Mouse (Mus musculus) intestine, postnatal 0 days (tissue): ENCODE data around the gene Srsf3. TPM values are rescaled to one million over a fixed set of nuclear protein-coding genes. Genes with fewer than 3 reads are reported as not detected.
A peak's percentile ranks its signal among the peaks of the same experiment; 100 is the strongest.

Experiments used
- ATAC-seq: fragments of 200-750 bp; cut with Nextera tagmentation; 2 replicates; pipeline ENCODE4 v1.8.0; 2017; ENCODE audit warnings: mild to moderate bottlenecking, moderate TSS enrichment, moderate library complexity
- H3K27ac ChIP-seq: fragments of 300-500 bp; sonication (generic); 2 replicates; pipeline ENCODE4 v1.5.1; 2014; ENCODE audit warnings: mild to moderate bottlenecking, low read depth, low read length, moderate library complexity
- H3K27me3 ChIP-seq: fragments of 300-500 bp; sonication (generic); replicated peaks from 2 replicates; pipeline ENCODE4 v1.6.1; 2014; ENCODE audit warnings: low read length, mixed read lengths; ENCODE audit not compliant: control insufficient read depth, insufficient read depth
- H3K36me3 ChIP-seq: fragments of 300-500 bp; sonication (generic); 2 replicates; pipeline ENCODE4 v1.6.1; 2014; ENCODE audit warnings: mild to moderate bottlenecking, moderate library complexity; ENCODE audit not compliant: control insufficient read depth, insufficient read depth
- H3K4me1 ChIP-seq: fragments of 300-500 bp; sonication (generic); replicated peaks from 2 replicates; pipeline ENCODE4 v1.6.1; 2014; ENCODE audit warnings: antibody characterized with exemption, low read length, mixed read lengths; ENCODE audit not compliant: control insufficient read depth, insufficient read depth
- H3K4me2 ChIP-seq: fragments of 300-500 bp; sonication (generic); replicated peaks from 2 replicates; pipeline ENCODE4 v1.6.1; 2014; ENCODE audit warnings: low read depth, mild to moderate bottlenecking, moderate library complexity
- H3K4me3 ChIP-seq: fragments of 300-500 bp; sonication (generic); 2 replicates; pipeline ENCODE4 v1.5.1; 2014; ENCODE audit warnings: low read depth, low read length
- H3K9ac ChIP-seq: fragments of 300-500 bp; sonication (generic); 2 replicates; pipeline ENCODE4 v1.6.1; 2014; ENCODE audit warnings: mild to moderate bottlenecking, low read depth, low read length
- H3K9me3 ChIP-seq: fragments of 300-500 bp; sonication (generic); 2 replicates; pipeline ENCODE4 v1.6.1; 2016; ENCODE audit warnings: mixed run types; ENCODE audit not compliant: control insufficient read depth
- CTCF ChIP-seq: sonication (generic); IDR thresholded peaks from 2 replicates; pipeline ENCODE4 v1.5.1; 2016; ENCODE audit warnings: low read depth, mild to moderate bottlenecking, control low read depth, antibody characterized with exemption, moderate library complexity
- WGBS: fragments of 180-500 bp; shearing (Covaris S2); extraction: QIAGEN DNeasy Blood & Tissue Kit; methylation state at CpG from one replicate; pipeline ENCODE4 v1.1.7; 2014; 5-methylcytosine and 5-hydroxymethylcytosine counted together
- polyA plus RNA-seq: library from polyadenylated mRNA; unstranded; fragments of >200 nt; fragmentation: Nextera tagmentation; extraction: Ambion mirVana; gene quantifications from 2 replicates; pipeline ENCODE4 v1.2.1, GENCODE M21; 2015

The Srsf3 gene
- polyA plus RNA-seq, 1 experiment from 2014 or later: 257 TPM

DNA sequence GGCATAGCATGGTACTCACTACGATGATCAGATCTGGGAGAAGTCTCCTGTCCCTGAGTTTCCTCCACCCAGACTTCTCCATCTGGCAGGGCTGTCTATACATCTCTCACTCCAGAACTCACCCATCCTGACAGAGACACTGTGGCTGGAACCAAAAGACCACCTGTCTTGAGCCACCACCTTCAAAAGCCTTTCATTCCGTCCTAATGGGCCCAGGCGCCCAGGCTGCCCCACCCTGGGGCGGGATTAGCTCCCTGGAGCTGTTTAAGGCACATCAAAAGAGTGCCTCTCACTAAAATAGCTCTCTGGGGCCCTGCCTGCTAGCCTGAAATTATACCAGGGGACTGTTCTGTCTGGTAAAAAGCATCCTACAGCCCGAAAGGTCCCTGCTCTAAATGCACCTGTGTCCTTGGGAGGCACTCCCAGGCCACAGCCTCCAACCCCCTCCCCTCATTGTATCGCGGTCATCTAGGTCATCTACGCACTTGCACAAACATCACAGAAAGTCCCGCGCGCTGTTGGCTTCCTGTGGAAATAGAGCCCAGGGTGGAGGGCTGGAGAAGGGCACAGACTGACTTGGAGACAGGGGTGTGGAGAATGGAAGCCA, 40.4 kb downstream of the Srsf3 start:
- H3K9me3 ChIP-seq: no peaks in the 10 kb centered on the region
- H3K27me3 ChIP-seq: no peaks in the 10 kb centered on the region
- no peak overlapping the region for H3K9ac ChIP-seq
- no peaks in the 10 kb centered on the region for H3K36me3 ChIP-seq
- H3K4me1 ChIP-seq: no peaks in the 10 kb centered on the region
- WGBS: 19% methylated on average over 11 of the region's 11 CpGs
- no peak overlapping the region for H3K4me3 ChIP-seq
- no peak overlapping the region for H3K27ac ChIP-seq
- no peak for ATAC-seq
- H3K4me2 ChIP-seq: no peak overlapping the region
- no peak for TF ChIP-seq CTCF

DNA sequence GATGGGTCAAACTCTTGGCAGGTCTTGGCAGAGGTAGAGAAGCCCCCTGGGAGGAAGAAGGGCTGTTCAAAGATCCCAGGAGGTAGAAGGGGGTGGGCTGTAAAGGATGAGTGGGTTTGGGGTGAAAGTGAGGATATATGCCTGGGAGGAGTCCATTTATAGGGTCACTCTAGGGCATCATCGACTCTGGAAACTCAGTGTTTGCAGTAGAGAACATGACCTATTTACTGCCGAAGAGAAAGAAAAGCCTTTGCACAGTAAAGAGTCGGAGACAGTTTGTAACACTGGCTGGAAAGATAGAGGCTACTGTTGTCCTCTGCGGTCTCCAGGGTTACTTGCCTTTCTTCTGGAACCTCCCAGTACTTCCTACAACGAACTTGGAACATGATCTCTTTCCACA, 40.9 kb downstream of the Srsf3 start:
- TF ChIP-seq CTCF: no peak
- Histone ChIP-seq H3K4me3 (no peak overlapping the region), H3K36me3 (no peaks in the 10 kb centered on the region), H3K9ac (no peak overlapping the region), H3K27ac (no peak overlapping the region), H3K9me3 (no peaks in the 10 kb centered on the region), H3K4me1 (no peaks in the 10 kb centered on the region), H3K27me3 (no peaks in the 10 kb centered on the region), H3K4me2 (no peak overlapping the region)
- ATAC-seq: no peak
- WGBS: 37% methylated on average over 5 of the region's 5 CpGs

DNA sequence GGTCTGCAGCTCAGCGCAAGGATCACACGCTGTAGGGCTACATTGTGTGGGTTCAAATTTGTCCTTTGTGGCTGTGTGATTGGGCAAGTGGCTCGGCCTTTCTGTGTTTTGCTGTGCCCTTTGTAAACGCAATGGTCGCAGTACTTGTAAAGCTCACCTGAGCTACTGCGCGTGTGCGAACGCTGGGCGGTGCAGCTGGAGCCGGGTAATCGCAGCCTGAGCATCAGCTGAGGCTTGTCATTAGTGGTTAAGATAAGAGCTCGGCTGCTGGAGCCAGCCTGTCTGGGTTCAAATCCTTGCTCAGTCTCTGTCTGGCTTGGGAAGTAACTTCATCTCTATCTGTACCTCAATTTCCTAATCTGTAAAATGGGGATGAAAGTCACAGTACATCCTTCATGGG, 41.7 kb downstream of the Srsf3 start:
- WGBS: 54% methylated on average over 13 of the region's 13 CpGs
- ATAC-seq: no peak

DNA sequence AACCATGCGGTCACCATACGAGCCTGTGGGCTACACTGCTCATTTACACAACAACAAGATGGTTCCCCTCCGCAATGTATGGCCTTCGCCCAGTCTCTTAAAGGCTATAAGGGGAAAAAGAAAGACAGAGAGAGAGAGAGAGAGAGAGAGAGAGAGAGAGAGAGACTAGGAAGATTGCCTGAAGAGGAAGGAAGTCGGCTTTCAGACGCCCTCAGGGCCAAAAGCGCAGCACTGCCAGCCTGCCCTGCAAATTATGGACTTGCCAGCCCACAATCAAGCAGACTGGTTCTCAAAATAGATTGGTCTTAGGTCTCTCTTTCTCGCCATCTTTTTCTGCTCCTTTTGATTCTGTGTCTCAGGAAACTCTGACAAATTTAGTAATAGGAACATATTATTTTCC, 43.8 kb downstream of the Srsf3 start:
- WGBS: 87% methylated on average over 8 of the region's 8 CpGs
- Histone ChIP-seq H3K9me3 (no peaks in the 10 kb centered on the region), H3K27me3 (no peaks in the 10 kb centered on the region), H3K4me2 (no peak overlapping the region), H3K4me3 (no peak overlapping the region), H3K4me1 (0 out of 2 replicates have a peak, but pooled peaks cover 4% of the 10 kb centered on the region), H3K27ac (no peak overlapping the region), H3K9ac (no peak overlapping the region), H3K36me3 (no peaks in the 10 kb centered on the region)
- TF ChIP-seq CTCF: no peak
- no peak for ATAC-seq

More for the DNA sequence above, 41.7 kb downstream of the Srsf3 start:
- no peak for TF ChIP-seq CTCF
- no peaks in the 10 kb centered on the region for H3K4me1 ChIP-seq
- no peak overlapping the region for H3K4me3 ChIP-seq
- no peaks in the 10 kb centered on the region for H3K27me3 ChIP-seq
- H3K9ac ChIP-seq: no peak overlapping the region
- H3K4me2 ChIP-seq: no peak overlapping the region
- no peak overlapping the region for H3K27ac ChIP-seq
- no peaks in the 10 kb centered on the region for H3K9me3 ChIP-seq
- H3K36me3 ChIP-seq: no peaks in the 10 kb centered on the region

DNA sequence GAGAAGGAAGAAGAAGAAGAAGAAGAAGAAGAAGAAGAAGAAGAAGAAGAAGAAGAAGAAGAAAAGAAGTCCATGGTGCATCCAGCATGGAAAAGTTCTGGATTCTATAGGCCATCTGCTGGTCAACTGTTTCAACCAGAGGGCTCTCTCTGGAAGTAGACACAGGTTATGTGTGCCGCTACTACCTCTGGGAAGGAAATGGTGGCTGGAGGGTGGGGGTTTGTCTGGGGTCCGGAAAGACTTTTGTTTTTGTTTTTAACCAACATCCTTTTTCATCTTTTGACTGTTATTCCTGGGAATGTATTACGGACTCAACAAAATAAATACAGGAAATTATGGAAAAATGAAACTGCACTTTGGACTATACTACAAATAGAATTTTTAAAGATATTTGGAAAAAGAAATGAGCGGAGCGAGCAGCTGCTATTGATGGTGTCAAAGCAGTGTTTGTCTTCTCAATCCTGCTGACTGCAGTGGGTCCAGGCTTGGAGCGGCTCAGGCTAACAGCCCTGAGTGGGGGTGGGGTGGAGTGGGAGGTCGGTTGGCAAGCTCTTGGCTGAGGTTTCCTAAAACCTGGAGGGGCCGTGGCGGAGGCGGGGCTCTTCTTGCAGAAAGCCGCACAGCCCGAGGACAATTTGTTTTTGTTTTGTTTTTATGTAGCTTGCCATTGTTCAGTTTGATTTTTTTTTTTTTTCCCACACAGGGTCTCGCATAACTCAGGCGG, 45.5 kb downstream of the Srsf3 start:
- 28% methylated on average over 14 of the region's 14 CpGs for WGBS
- H3K4me3 ChIP-seq: peak overlapping the region; percentile 14; the same call in 1 of the 2 replicates
- H3K9ac ChIP-seq: no peak overlapping the region
- H3K4me2 ChIP-seq: peak overlapping the region; percentile 57
- no peaks in the 10 kb centered on the region for H3K27me3 ChIP-seq
- no peak for ATAC-seq
- H3K36me3 ChIP-seq: no peaks in the 10 kb centered on the region
- 0 out of 2 replicates have a peak, but pooled peaks cover 4% of the 10 kb centered on the region for H3K4me1 ChIP-seq
- TF ChIP-seq CTCF: no peak
- no peaks in the 10 kb centered on the region for H3K9me3 ChIP-seq
- no peak overlapping the region for H3K27ac ChIP-seq

DNA sequence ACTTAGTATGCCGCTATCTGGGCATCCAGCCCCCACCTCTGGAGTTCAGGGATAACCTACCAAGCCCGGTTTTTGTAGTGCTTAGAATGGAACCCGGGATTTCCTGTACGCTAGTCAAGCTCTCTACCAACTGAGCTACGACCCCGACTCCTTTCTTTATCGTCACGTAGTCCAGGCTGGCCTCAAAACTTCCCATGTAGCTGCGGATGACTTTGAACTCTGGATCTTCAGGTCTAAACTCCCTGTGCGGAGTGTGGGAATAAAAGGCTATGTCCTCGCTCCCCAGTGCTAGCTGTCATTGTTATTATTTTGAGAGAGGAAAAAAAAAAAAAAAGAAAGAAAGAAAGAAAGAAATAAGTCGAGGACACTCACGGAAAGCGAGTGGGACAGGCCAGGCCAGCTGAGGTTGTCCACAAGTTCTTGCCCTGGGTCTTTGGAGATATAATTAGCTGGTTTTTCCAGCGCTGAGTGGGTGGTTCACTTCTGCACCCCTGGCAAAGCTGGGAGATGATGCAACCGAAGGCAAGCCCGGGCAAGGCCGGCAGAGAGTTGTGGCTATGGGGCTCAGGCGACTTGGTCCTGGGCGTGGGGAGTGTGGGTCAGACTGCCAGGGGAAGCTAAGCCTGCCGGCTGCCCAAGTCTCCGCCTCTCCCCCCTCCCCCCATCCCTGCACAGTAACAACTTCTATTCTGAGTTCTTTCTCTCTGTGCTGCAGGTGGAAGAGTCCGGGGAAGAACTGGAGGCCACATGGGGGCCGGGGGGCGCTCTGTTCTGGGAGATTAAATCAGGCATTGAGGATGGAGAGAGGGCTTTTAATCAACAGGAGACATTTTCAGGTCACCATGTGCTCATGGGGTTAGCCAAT, 46.3 kb downstream of the Srsf3 start:
- no peak for ATAC-seq
- Histone ChIP-seq H3K4me1 (0 out of 2 replicates have a peak, but pooled peaks cover 4% of the 10 kb centered on the region), H3K27me3 (no peaks in the 10 kb centered on the region), H3K4me2 (peak overlapping the region; percentile 57), H3K9me3 (no peaks in the 10 kb centered on the region), H3K36me3 (no peaks in the 10 kb centered on the region), H3K9ac (no peak overlapping the region), H3K4me3 (peak overlapping the region; percentile 14; the same call in 1 of the 2 replicates), H3K27ac (no peak overlapping the region)
- TF ChIP-seq CTCF: no peak
- 19% methylated on average over 25 of the region's 25 CpGs for WGBS
